Mouse (Mus musculus) 3134 (cell line): ENCODE measurements around the gene Hat1.

Experiments
- DNase-seq: peaks from one replicate; pipeline ENCODE4 v3.0.0-alpha.2; 2011; ENCODE audit warnings: low spot score; ENCODE audit not compliant: insufficient read length; ENCODE audit errors: extremely low read depth

Gene Hat1

DNA sequence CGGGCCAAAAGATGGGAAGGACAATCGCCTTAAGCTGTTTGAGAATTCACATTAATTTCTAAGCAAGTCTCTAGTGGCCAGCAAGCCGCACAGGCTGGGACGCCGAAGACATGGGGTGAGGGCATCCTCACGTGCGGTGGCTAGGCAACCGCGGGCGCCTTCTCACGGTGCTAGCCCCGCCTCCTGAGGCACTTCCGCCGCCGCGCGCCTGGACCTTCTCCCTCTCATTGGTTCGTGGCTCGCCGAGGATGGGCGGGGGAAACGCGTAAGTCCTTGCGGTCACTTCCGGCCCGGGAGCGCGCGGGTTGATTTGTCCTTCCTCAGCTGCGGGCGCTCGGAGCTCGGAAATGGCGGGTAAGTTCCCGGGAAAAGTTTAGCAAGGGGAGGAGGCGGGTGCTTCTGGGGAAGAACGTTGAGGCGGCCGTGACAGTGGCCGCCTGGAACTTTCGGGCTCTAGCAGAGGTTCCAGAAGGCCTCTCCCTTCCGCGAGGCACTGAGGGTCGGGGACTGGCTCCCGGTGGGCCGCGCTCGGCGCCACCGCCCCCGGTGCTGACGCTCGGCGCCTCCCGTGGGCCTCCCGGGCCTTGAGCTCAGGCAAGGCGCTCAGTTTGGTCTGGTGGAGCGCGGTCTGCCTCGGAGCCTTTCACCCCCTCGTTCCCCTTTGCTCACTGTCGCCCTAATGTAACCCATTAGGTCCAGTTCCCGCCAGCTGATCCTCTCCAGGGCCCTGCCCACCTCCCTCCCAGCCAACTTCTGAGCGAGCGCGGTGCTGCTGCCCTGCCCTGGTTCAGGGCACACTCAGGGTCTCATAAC is at the start of gene Hat1:
Hat1 (plus strand) TSS at position 8 of the 813 bp plus-strand sequence.
- peak; percentile 97 for DNase-seq

- DNase-seq = no peak
Measured at GRCm38 (mm10) chr2:71340126-71340525, 48.6 kb upstream of the Hat1 start.

GRCm38 (mm10) chr2:71343884-71344640 is 44.7 kb upstream of the Hat1 start:
- DNase-seq = no peak

DNA sequence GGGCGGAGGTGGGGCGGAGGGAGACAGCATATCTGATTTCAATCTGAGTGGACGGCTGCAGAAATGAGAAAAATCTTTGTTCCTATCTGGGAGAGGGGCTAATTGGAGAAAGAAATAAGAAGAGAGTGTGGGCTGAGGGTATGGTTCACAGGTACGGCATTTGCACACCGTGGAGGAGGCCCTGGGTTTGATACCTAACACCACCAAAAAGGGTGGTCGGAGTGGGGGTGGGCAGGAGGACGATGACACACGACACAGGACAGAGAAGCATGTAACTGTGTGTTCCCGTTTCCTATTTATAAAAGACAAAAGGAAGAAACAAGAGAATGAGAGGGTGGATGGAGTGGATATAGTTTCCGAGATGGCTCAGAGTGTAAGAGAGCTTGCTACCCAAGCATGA is 41.6 kb upstream of the Hat1 start:
- no peak for DNase-seq

DNA sequence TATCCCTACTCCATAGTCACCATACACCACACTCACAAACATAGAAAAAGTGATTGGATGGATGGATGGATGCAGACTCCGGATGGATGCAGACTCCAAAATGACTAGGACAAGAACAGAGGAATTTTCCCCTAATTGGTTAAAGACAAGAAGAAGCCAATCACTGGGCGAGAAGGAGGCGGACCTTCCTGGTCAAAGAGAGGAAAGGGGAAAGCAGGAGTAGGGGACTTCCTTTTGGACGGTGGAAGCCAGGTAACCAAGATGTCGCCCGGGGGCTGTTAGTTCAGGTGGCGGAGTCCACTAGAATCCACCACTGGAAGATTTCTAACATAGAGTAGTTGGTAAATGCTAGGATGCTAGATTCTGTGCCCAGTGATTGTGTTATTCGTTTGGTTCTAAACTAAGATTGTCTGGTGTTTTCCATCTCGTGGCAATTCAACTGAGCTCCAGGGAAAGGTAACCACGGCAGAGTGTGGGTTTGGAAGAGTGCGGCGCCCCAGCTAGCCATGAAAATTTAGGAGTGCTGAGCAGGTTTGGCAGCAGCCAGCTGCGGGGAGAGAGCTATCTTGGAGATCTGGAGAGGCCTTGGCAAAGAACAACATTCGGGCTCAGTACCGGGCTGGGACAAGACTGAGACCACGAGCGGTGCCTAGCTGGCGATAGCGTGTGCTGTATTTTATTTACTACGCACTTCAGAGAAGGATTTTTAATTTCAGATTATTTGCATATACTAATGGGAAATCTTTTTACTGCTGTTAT is 40.8 kb upstream of the Hat1 start:
- no peak for DNase-seq

DNA sequence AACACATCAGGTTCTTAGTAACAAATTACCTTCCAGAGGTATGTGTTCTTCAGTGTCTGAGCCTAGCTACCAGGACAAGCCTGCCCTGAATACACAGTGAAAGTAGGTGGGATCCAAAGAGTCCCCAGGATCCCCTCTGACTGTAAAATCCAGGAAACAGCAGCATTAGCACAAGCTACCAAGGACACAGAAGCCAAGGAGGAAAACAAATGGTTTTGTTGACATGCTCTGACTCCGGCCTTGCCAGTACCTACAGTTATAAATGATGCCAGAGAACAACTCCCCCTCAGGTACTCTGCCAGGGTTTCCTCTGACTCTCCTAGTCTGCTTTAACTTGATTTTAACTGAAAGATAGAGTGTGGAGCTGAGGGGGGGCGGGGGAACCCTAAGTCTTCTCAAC is 39.2 kb upstream of the Hat1 start:
- no peak for DNase-seq

- no peak for DNase-seq
Measured at GRCm38 (mm10) chr2:71350181-71350580, 38.6 kb upstream of the Hat1 start.

GRCm38 (mm10) chr2:71350904-71351726 is 37.6 kb upstream of the Hat1 start:
- no peak for DNase-seq

GRCm38 (mm10) chr2:71351727-71351987 is 37.1 kb upstream of the Hat1 start:
- DNase-seq = no peak

DNA sequence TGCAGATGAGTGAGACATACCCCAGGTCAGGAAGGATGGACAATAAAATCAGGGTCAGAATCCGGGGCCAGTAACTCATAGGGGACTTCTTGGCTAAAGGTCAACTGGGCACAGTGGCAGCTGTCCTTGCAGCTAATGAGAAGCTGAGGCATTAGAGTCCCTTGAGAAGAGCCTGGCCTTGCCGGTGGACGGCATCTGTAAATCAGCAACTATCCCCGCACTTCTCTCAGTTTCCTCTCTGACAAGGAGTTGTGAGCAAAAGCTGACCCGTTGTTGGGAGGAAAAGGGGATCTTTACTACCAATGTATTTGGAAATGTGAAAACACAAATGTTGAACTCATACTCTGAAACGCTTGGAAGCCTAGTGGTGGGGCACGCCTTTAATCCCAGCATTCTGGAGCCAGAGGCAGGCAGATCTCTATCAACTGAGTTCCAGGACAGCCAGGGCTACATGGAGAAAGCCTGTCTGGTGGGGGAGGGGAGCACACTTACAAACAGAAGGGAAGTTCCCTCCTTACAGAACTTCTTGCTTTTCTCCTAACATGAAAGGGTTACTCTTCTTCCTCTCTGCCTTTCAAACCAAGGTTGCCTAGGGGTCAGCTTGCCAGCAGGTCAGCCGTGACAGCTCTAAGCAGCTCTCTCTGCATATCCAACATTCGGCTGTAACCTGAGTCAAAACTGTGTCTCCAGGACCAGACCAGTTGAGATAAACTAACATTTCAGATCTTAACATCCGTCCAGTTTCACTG is 35.3 kb upstream of the Hat1 start:
- no peak for DNase-seq

- no peak for DNase-seq
Measured at GRCm38 (mm10) chr2:71354055-71354425, 34.7 kb upstream of the Hat1 start.

- DNase-seq = no peak
Measured at GRCm38 (mm10) chr2:71358347-71358746, 30.4 kb upstream of the Hat1 start.

DNA sequence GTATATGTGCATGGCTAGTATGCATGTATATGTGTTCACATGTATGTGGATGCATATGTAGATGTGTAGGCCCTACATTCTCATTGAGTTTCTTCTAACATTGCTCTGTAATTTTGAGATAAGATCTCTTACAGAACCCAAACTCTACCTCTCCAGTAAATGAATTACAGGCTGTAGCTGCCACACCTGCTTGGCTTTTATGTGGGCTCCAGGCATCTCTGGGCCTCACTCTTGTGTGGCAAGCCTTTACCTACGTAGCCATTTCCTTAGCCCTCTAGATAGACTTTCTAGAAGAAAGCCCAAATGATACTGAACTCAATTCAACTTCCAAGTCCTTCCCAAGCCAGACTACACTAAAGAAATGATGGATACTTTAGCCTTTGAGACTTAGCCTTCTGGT is 28.6 kb upstream of the Hat1 start:
- no peak for DNase-seq

DNA sequence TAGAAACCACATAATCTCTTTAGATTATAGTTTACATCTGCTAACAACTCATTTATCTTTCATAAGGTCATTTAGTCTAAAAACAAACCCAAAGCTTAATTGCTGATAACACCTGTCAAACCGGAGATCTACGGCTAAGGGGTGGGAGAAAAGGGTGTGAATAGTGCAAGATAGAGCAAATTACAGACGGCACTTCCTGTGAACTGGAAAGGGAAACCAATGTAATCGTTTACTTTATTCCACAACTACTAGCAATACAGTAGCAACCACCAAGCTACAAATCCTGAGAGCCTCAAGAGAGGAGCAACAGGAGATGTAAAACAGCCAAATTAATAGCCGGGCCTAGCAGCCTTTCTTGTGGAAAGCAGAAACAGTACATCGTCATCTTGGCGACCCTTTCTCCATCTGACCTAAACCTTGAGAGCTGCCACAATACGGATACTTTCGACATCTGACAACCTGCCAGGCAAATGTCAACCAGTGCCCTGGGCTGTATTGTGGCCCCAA is 22.1 kb upstream of the Hat1 start:
- no peak for DNase-seq

- peak; percentile 97 for DNase-seq
Measured at GRCm38 (mm10) chr2:71367125-71367880, 21.5 kb upstream of the Hat1 start, which contains the start of gene Slc25a12. Gene Slc25a12, minus strand, starts transcription at chr2:71367749.

- peak; percentile 28 for DNase-seq
Measured at GRCm38 (mm10) chr2:71368086-71368485, 20.7 kb upstream of the Hat1 start.

DNA sequence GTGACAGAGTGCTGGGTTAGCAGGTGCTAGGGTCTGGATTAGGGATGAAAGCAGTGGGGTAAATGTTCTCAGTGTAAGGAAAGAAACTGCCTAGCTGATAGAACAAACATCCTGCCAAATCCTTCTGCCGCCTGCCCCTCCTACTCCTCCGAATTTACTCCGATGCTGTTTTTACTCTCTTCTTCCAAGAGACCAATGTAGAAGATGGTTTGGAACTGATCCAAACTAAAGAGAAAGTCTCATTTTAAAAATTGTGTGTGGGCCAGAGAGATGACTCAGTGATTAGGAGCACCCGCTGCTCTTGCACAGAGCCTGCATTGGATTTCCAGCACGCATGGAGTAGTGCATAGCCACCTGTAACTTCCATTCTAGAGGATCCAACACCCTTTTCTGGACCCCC is 17.0 kb upstream of the Hat1 start:
- DNase-seq = peak; percentile 68

DNA sequence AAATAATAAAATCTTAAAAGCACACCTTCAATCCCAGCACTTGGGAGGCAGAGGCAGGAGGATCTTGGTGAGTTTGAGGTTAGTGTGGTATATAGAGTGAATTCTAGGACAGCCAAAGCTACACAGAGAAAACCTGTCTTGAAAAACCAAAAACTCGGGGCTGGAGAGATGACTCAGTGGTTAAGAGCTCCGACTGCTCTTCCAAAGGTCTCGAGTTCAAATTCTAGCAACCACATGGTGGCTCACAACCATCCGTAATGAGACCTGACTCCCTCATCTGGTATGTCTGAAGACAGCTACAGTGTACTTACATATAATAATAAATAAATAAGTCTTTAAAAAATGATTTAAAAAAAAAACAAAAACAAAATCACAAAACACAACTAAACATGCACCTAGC is 16.5 kb upstream of the Hat1 start:
- DNase-seq = peak; percentile 76
